Mouse (Mus musculus): ENCODE measurements around the gene Men1. TPM values are rescaled to one million over a fixed set of nuclear protein-coding genes. Genes with fewer than 3 reads are reported as not detected.
A peak's percentile ranks its signal among the peaks of the same experiment; 100 is the strongest.
"Not testable (repeated sequence)": the region's sequence is repeated elsewhere in the genome, so short reads cannot be mapped to it uniquely, and the experiment has no call there.

Men1 gene
- 71.4 and 74.8 TPM in 2 replicates for polyA plus RNA-seq (2015; fragmentation: Nextera tagmentation; extraction: Ambion mirVana)

DNA sequence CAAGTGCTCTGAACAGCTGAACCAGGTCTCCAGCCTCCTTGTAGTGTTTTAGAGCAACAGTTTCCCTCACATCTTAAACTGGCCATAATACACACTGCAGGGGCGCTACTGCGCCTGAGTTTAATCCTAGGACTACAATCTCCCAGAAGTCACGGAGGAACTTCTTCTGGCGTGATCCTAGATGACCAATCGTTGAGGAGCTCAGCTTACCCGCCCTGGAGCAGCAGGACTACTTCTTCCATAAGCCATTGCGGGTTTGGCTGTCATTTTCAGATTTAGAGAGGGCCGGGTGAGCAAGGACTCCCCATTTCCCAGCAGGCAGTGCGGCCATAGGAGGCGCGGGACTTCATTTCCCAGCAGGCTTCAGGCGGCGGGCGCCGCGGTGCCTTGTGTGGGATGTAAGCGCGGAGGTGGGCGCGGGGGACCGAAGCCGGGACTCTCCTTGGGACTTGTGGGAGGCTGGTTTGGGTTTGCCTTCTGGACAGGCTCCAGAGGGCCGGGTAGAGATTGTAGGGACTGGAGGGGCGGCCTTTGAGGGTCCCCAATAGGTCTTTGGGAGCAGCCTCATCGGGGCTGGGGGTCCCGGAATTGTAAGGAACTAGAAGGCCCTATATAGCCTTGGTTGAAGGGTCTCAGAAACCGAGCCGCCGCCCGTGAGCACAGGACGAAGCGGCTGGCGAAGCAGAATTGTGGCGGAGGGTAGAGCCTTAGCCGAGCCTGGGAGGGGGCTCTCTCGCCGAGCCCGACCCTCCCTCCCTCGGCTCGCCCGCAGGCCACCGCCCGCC lies at the start of gene Men1:
TSS of gene Men1 (plus strand) at position 307 of the 785 bp plus-strand sequence.
- Histone ChIP-seq H3K27me3 (ENCODE audit: control insufficient read depth, insufficient read depth, low read depth, low read length) (no peaks in the 10 kb centered on the region), H3K9me3 (replicated peaks; ENCODE audit: control insufficient read depth, low read length, poor library complexity, severe bottlenecking) (no peaks in the 10 kb centered on the region), H3K4me2 (ENCODE audit: low read length) (peak within 1 kb of the TSS; percentile 96), H3K4me1 (ENCODE audit: control insufficient read depth, insufficient read depth, low read length) (peaks cover 23% of the 10 kb centered on the region), H3K9ac (ENCODE audit: low read depth, low read length) (peak within 1 kb of the TSS; percentile 90), H3K27ac (ENCODE audit: low read length) (peak within 1 kb of the TSS; percentile 81), H3K4me3 (ENCODE audit: low read depth, low read length) (peak within 1 kb of the TSS; percentile 86), H3K36me3 (ENCODE audit: control insufficient read depth, insufficient read depth, low read length) (peaks cover 21% of the 10 kb centered on the region)
- ATAC-seq: peak; percentile 95
- WGBS: 0% methylated on average over 39 of the region's 43 CpGs

DNA sequence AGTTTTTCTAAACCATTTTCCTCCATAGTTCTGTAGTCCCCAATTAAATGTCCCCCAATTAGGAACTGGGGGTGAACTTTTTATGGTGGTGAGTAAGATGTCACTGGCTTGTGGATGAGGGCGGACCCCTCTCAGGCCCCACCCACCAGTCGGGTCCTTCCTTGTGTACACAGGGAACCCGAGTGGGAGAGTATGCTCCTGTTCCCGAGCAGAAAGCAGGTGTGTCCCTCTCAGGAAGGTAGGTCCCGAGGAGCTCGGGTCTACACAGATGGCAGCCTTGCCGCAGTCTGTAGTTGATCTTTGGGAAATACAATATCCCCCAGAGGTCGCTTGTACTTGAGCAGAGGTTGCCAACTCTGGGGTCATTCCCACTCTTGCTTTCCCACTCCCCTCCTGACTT lies 49.6 kb upstream of the Men1 start:
- no peaks in the 10 kb centered on the region for H3K9me3 ChIP-seq (replicated peaks; ENCODE audit: control insufficient read depth, low read length, poor library complexity, severe bottlenecking)
- no peak overlapping the region for H3K4me3 ChIP-seq (ENCODE audit: low read depth, low read length)
- H3K27me3 ChIP-seq (ENCODE audit: control insufficient read depth, insufficient read depth, low read depth, low read length): no peaks in the 10 kb centered on the region
- no peak overlapping the region for H3K4me2 ChIP-seq (ENCODE audit: low read length)
- 86% methylated on average over 8 of the region's 8 CpGs for WGBS
- no peak overlapping the region for H3K27ac ChIP-seq (ENCODE audit: low read length)
- no peak overlapping the region for H3K9ac ChIP-seq (ENCODE audit: low read depth, low read length)
- no peak for ATAC-seq
- H3K36me3 ChIP-seq (ENCODE audit: control insufficient read depth, insufficient read depth, low read length): peaks cover 33% of the 10 kb centered on the region
- H3K4me1 ChIP-seq (ENCODE audit: control insufficient read depth, insufficient read depth, low read length): no peaks in the 10 kb centered on the region

DNA sequence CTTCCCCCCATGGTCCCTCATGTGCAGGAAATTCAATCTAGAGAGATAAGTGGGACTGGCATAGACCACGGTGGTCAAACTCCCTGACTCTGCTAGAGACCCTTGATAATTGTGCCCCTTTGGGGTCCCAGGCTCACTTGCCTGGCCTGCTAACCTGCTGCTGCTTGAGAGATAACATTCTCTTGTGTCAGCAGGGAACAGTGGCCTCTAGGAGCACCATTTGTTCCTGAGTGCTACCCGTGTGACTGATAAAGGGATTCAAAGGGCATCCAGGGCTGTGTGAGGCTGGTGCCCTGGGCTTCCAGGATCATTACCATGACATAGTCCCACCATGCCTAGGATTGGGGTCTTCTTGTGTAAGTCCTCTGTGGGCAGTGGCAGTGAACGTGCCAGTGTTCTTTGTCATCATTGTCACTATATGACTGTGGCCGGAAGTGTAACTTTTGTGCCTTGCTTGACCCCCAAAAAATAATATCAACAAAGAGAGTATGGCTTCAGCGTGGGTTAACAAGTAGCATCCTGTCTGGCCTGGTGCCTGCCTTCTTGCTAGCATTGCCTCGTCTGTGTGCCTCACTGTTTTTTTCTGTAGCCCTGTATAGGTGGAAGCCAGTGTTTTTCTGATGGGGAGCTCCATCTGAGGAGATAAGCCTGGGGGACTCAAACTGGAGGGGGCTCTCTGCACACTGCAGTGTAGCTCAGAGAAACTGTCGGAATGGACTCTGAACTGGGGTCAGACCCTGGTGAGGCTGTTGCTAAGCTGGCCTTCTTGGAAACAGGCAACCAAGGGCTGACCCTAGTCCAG lies 48.9 kb upstream of the Men1 start:
- Histone ChIP-seq H3K9me3 (replicated peaks; ENCODE audit: control insufficient read depth, low read length, poor library complexity, severe bottlenecking) (no peaks in the 10 kb centered on the region), H3K9ac (ENCODE audit: low read depth, low read length) (no peak overlapping the region), H3K4me3 (ENCODE audit: low read depth, low read length) (no peak overlapping the region), H3K4me1 (ENCODE audit: control insufficient read depth, insufficient read depth, low read length) (no peaks in the 10 kb centered on the region), H3K4me2 (ENCODE audit: low read length) (no peak overlapping the region), H3K27me3 (ENCODE audit: control insufficient read depth, insufficient read depth, low read depth, low read length) (no peaks in the 10 kb centered on the region), H3K36me3 (ENCODE audit: control insufficient read depth, insufficient read depth, low read length) (peaks cover 34% of the 10 kb centered on the region), H3K27ac (ENCODE audit: low read length) (no peak overlapping the region)
- 87% methylated on average over 7 of the region's 7 CpGs for WGBS
- no peak for ATAC-seq

DNA sequence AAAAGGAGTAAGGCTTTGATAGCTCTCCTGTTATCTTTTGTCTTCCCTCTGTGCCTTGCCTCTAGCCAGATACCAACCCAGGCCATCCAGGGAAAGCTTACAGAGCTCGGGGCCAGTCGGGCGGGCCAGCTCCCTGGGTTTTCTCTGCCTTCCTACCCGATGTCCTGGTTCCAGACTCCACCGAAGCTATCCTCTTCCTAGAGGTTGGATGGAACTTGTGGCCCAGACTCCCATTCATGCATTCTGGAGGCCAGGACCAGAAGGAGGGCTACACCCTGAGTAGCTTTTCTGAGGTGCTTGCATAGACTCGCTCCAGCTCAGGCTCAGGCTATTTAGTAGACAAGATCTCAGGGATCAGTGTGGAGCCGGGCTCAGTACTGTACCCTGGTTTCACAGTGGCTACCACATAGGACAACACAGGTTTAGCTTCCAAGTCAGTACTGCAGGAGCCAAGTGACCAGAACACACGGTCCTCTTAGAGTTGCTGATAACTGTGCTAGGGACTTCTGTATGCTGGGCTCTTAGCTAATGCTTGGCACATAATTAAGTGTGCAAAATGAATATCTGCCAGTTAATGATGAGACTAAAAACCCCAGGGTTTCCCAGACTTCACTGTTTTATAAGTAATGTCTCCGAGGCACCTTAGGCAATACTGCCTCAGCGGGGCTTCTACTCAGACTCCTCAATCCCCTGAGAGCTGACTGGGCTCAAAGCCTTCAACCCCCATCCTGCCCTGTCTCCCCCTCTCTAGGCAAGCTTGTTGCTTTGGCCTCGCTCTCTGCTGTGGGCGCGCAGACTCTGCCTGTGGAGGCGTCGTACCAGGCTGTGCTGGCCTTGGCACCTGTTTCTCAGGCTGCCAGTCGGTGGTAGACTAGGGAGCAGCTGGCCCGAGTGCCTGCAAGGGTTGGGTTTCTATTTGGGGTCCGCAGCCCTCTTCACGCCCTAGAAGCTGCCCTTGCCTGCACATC lies 48.1 kb upstream of the Men1 start:
- peaks cover 29% of the 10 kb centered on the region for H3K36me3 ChIP-seq (ENCODE audit: control insufficient read depth, insufficient read depth, low read length)

DNA sequence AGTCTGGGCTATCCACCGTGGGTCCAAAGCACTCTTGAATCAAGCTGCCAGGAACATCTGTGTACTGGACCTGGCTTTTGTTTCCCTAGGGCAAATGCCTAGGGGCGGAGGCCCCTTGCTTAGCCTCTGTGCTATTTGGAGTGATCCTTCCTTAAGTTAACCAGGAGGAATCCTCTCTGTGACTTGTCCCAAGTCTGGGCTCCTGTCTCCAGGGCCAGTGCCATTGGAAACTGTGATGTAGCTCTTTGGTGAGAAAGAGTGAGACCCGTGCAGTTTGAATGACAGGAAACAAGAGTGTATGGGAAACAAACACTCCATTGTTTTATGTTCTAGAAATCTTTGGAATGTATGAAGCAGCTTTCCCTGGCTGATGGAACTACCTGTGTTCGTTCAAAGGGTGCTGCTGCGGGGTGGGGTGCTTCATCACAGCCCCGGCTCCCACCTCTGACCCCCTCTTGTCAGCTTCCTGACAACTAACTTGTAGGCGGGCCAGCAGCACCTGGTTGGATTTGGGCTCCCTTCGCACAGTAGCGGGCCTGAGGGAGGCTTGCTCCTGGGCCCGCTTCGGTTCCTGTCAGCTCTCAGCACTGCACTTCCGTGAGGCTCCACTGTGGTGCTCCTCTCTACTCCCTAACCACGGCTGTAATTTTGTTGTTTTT lies 46.4 kb upstream of the Men1 start:
- Histone ChIP-seq H3K9me3 (replicated peaks; ENCODE audit: control insufficient read depth, low read length, poor library complexity, severe bottlenecking) (no peaks in the 10 kb centered on the region), H3K27ac (ENCODE audit: low read length) (no peak overlapping the region), H3K9ac (ENCODE audit: low read depth, low read length) (no peak overlapping the region), H3K4me2 (ENCODE audit: low read length) (no peak overlapping the region), H3K4me1 (ENCODE audit: control insufficient read depth, insufficient read depth, low read length) (no peaks in the 10 kb centered on the region), H3K4me3 (ENCODE audit: low read depth, low read length) (no peak overlapping the region), H3K27me3 (ENCODE audit: control insufficient read depth, insufficient read depth, low read depth, low read length) (no peaks in the 10 kb centered on the region), H3K36me3 (ENCODE audit: control insufficient read depth, insufficient read depth, low read length) (peaks cover 20% of the 10 kb centered on the region)
- ATAC-seq: no peak
- WGBS: 87% methylated on average over 13 of the region's 13 CpGs

More for the DNA sequence above, 48.1 kb upstream of the Men1 start:
- Histone ChIP-seq H3K4me3 (ENCODE audit: low read depth, low read length) (no peak overlapping the region), H3K4me2 (ENCODE audit: low read length) (no peak overlapping the region), H3K4me1 (ENCODE audit: control insufficient read depth, insufficient read depth, low read length) (no peaks in the 10 kb centered on the region), H3K27me3 (ENCODE audit: control insufficient read depth, insufficient read depth, low read depth, low read length) (no peaks in the 10 kb centered on the region), H3K9ac (ENCODE audit: low read depth, low read length) (no peak overlapping the region), H3K9me3 (replicated peaks; ENCODE audit: control insufficient read depth, low read length, poor library complexity, severe bottlenecking) (no peaks in the 10 kb centered on the region), H3K27ac (ENCODE audit: low read length) (no peak overlapping the region)
- 89% methylated on average over 19 of the region's 19 CpGs for WGBS
- ATAC-seq: no peak

DNA sequence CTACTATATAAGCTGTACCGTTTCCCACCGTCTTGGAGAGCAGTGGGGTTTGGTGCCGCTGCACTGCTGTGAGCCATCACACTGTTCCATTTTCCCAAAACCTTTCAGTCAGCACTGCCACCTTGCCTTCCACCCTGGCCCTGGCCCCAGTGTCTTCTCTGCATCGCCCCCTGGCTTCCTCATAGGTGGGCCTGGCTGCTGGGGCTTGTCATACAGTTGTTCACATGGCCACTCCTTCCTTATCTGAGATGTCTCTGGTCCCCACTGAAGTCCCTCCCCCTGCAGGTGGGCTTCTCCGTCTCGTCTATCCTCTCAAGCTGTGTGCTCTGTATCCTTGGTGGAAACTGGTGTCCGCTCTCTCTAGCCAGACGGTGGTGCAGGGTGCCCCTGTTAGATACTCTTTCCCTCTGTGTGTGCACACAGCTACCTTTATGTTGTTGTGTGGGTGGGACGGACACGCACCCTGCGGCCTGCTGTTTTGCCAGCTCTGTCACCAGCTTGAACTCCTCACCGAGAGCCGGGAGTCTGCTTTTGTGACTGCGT lies 45.0 kb upstream of the Men1 start:
- H3K4me2 ChIP-seq (ENCODE audit: low read length): no peak overlapping the region
- no peaks in the 10 kb centered on the region for H3K4me1 ChIP-seq (ENCODE audit: control insufficient read depth, insufficient read depth, low read length)
- H3K36me3 ChIP-seq (ENCODE audit: control insufficient read depth, insufficient read depth, low read length): peaks cover 13% of the 10 kb centered on the region
- no peak overlapping the region for H3K9ac ChIP-seq (ENCODE audit: low read depth, low read length)
- no peak for ATAC-seq
- 92% methylated on average over 14 of the region's 14 CpGs for WGBS
- H3K27me3 ChIP-seq (ENCODE audit: control insufficient read depth, insufficient read depth, low read depth, low read length): no peaks in the 10 kb centered on the region
- no peak overlapping the region for H3K27ac ChIP-seq (ENCODE audit: low read length)
- no peaks in the 10 kb centered on the region for H3K9me3 ChIP-seq (replicated peaks; ENCODE audit: control insufficient read depth, low read length, poor library complexity, severe bottlenecking)
- no peak overlapping the region for H3K4me3 ChIP-seq (ENCODE audit: low read depth, low read length)

DNA sequence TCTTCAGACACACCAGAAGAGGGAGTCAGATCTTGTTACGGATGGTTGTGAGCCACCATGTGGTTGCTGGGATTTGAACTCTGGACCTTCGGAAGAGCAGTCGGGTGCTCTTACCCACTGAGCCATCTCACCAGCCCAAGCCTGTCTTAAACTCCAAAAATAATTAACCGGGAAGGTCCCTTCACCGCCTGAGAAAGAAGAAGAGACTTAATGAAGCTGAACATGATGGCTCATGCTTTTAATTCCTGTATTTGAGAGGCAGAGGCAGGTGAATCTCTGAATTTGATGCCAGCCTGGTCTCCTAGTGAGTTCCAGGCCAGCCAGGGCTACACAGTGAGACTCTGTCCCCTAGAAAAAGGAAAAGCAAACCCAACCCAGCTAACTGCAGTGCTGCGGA lies 44.1 kb upstream of the Men1 start:
- H3K27me3 ChIP-seq (ENCODE audit: control insufficient read depth, insufficient read depth, low read depth, low read length); H3K4me3 ChIP-seq (ENCODE audit: low read depth, low read length); ATAC-seq; H3K27ac ChIP-seq (ENCODE audit: low read length); H3K4me2 ChIP-seq (ENCODE audit: low read length); H3K9ac ChIP-seq (ENCODE audit: low read depth, low read length); H3K9me3 ChIP-seq (replicated peaks; ENCODE audit: control insufficient read depth, low read length, poor library complexity, severe bottlenecking); H3K4me1 ChIP-seq (ENCODE audit: control insufficient read depth, insufficient read depth, low read length): not testable (repeated sequence)
- WGBS: 88% methylated on average over 5 of the region's 6 CpGs
- H3K36me3 ChIP-seq (ENCODE audit: control insufficient read depth, insufficient read depth, low read length): peaks cover 22% of the 10 kb centered on the region

DNA sequence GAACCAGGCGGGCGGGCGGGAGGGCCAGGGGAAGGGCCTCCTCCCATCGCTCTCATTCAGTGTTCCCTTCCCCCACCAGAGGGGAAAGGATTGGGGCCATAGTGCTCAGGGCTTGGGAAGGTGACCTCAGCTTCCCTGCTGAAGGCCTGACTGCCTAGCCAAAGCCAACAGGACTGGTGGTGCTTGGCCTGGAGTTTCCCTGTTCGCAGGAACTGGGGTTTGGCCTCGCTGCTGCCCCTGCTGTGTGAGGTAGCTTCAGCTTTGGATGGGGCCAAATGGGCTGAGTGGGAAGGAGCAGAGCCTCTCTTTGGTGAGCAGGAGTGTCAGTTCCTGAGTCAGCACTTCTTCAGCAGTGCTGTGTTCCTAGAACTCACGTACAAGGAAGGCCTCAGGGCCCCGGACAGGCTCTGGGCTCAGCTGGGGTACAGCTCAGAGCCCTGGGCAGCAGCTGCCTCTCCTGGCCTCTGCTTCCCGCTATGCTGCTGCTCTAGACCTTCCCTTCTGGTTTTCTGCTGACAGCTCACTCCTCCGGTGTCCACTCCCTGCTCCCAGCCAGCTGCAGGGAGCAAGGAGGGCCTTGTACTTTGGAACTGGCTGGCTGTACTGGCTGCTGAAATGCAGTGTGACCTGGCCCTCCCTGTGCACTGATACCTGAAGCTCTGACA lies 43.5 kb upstream of the Men1 start:
- 81% methylated on average over 10 of the region's 10 CpGs for whole genome bisulfite sequencing
- H3K4me3 ChIP-seq (ENCODE audit: low read depth, low read length): no peak overlapping the region
- H3K36me3 ChIP-seq (ENCODE audit: control insufficient read depth, insufficient read depth, low read length): peaks cover 26% of the 10 kb centered on the region
- H3K27ac ChIP-seq (ENCODE audit: low read length): no peak overlapping the region
- H3K9ac ChIP-seq (ENCODE audit: low read depth, low read length): no peak overlapping the region
- H3K4me1 ChIP-seq (ENCODE audit: control insufficient read depth, insufficient read depth, low read length): no peaks in the 10 kb centered on the region
- no peak overlapping the region for H3K4me2 ChIP-seq (ENCODE audit: low read length)
- ATAC-seq: no peak
- H3K9me3 ChIP-seq (replicated peaks; ENCODE audit: control insufficient read depth, low read length, poor library complexity, severe bottlenecking): no peaks in the 10 kb centered on the region
- H3K27me3 ChIP-seq (ENCODE audit: control insufficient read depth, insufficient read depth, low read depth, low read length): no peaks in the 10 kb centered on the region
